Mouse (Mus musculus): ENCODE measurements around the gene Cdk16. TPM values are rescaled to one million over a fixed set of nuclear protein-coding genes. Genes with fewer than 3 reads are reported as not detected.
"Not testable (repeated sequence)": the region's sequence is repeated elsewhere in the genome, so short reads cannot be mapped to it uniquely, and the experiment has no call there.

Gene Cdk16
- polyA plus RNA-seq, 1 experiment: 113 TPM

GRCm38 (mm10) chrX:20703741-20704290 lies 16.1 kb downstream of the Cdk16 start, which contains the start of gene Usp11:
Gene Usp11, plus strand, starts transcription at chrX:20703906.
- no peak for TF ChIP-seq E2F4 (IDR thresholded peaks at IDR 0.05; ENCODE audit: insufficient read depth)
- TF ChIP-seq MAX (IDR thresholded peaks at IDR 0.05; ENCODE audit: low read depth): no peak
- no peak for TF ChIP-seq CEBPB (IDR thresholded peaks at IDR 0.05; ENCODE audit: insufficient read depth, poor library complexity, severe bottlenecking)
- TF ChIP-seq USF1 (IDR thresholded peaks at IDR 0.05; ENCODE audit: low read depth): no peak
- peak; percentile 63 for TF ChIP-seq POLR2A (IDR thresholded peaks at IDR 0.05; ENCODE audit: insufficient read length, low read depth)
- no peak for TF ChIP-seq TCF12 (IDR thresholded peaks at IDR 0.05; ENCODE audit: insufficient read depth, poor library complexity, severe bottlenecking)
- no peak for TF ChIP-seq TCF3 (IDR thresholded peaks at IDR 0.05; ENCODE audit: insufficient read length, low read depth)
- no peak for TF ChIP-seq REST (IDR thresholded peaks at IDR 0.05; ENCODE audit: insufficient read depth, insufficient read length)
- TF ChIP-seq SRF (IDR thresholded peaks at IDR 0.05; ENCODE audit: control insufficient read depth, insufficient read length, low read depth): no peak
- TF ChIP-seq MYOG (IDR thresholded peaks at IDR 0.05; ENCODE audit: control insufficient read depth in 1 of 3, insufficient read depth in 1 of 3, insufficient read length in 2 of 3, low read depth in 2 of 3): peak in 1 of 3 experiments; percentile 2
- peak in 1 of 3 experiments; percentile 23 for TF ChIP-seq MYOD1 (IDR thresholded peaks at IDR 0.05; ENCODE audit: control insufficient read depth in 1 of 3, insufficient read length in 2 of 3, low read depth in 2 of 3)
- TF ChIP-seq POLR2AphosphoS2 (IDR thresholded peaks at IDR 0.05; ENCODE audit: insufficient read length, low read depth): peak; percentile 75
- Histone ChIP-seq H3K36me3 (ENCODE audit: control insufficient read depth, insufficient read depth) (no peaks in the 10 kb centered on the region), H3K27me3 (ENCODE audit: control insufficient read depth, insufficient read depth, insufficient read length) (no peaks in the 10 kb centered on the region)

GRCm38 (mm10) chrX:20704295-20705082 lies 16.7 kb downstream of the Cdk16 start:
- H3K4me2 ChIP-seq (ENCODE audit: low read depth): peak overlapping the region; percentile 68
- peak overlapping the region; percentile 47 for H3K4me3 ChIP-seq
- no peaks in the 10 kb centered on the region for H3K27me3 ChIP-seq (ENCODE audit: control insufficient read depth, insufficient read depth, insufficient read length)
- H3K79me2 ChIP-seq (ENCODE audit: control insufficient read depth, insufficient read depth): peaks cover 16% of the 10 kb centered on the region
- H3ac ChIP-seq (ENCODE audit: control insufficient read depth, insufficient read length): peak overlapping the region; percentile 89
- peak; percentile 98 for TF ChIP-seq POLR2AphosphoS2 (IDR thresholded peaks at IDR 0.05; ENCODE audit: insufficient read length, low read depth)
- 0 out of 2 replicates have a peak, but pooled peaks have one; percentile 57 for TF ChIP-seq CEBPB (IDR thresholded peaks at IDR 0.05; ENCODE audit: insufficient read depth, poor library complexity, severe bottlenecking)
- TF ChIP-seq TCF3 (IDR thresholded peaks at IDR 0.05; ENCODE audit: insufficient read length, low read depth): no peak
- peak; percentile 71 for TF ChIP-seq POLR2A (IDR thresholded peaks at IDR 0.05; ENCODE audit: insufficient read length, low read depth)
- no peaks in the 10 kb centered on the region for H3K36me3 ChIP-seq (ENCODE audit: control insufficient read depth, insufficient read depth)

More at GRCm38 (mm10) chrX:20703741-20704290, 16.1 kb downstream of the Cdk16 start, which contains the start of gene Usp11:
- H3K4me3 ChIP-seq: peak within 1 kb of the TSS; percentile 47
- H3K4me2 ChIP-seq (ENCODE audit: low read depth): peak within 1 kb of the TSS; percentile 68
- H3K79me2 ChIP-seq (ENCODE audit: control insufficient read depth, insufficient read depth): peaks cover 16% of the 10 kb centered on the region
- peak within 1 kb of the TSS; percentile 89 for H3ac ChIP-seq (ENCODE audit: control insufficient read depth, insufficient read length)

DNA sequence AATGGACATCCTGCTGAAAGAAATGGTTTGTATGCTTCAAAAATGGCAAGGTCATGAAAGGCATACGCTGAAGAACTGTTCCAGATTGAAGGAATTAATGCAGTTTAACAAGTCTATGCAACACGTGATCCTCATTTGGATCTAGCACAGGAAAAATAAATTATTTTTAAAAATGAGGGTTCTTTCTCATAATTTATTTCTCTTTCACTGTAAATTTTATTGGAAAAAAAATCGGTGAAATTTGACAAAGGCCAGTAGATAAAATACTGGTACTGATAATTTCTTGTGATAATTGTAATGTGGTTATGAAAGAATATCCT lies 17.3 kb downstream of the Cdk16 start:
- TF ChIP-seq USF1 (IDR thresholded peaks at IDR 0.05; ENCODE audit: low read depth) (peak; percentile 43), TCF3 (IDR thresholded peaks at IDR 0.05; ENCODE audit: insufficient read length, low read depth) (no peak)
- peak overlapping the region; percentile 62 for H3K4me2 ChIP-seq (ENCODE audit: low read depth)
- peaks cover 16% of the 10 kb centered on the region for H3K79me2 ChIP-seq (ENCODE audit: control insufficient read depth, insufficient read depth)
- H3ac ChIP-seq (ENCODE audit: control insufficient read depth, insufficient read length): no peak overlapping the region
- no peaks in the 10 kb centered on the region for H3K27me3 ChIP-seq (ENCODE audit: control insufficient read depth, insufficient read depth, insufficient read length)
- peak overlapping the region; percentile 47 for H3K4me3 ChIP-seq
- H3K36me3 ChIP-seq (ENCODE audit: control insufficient read depth, insufficient read depth): no peaks in the 10 kb centered on the region

- H3ac ChIP-seq (ENCODE audit: control insufficient read depth, insufficient read length): no peak overlapping the region
- H3K79me2 ChIP-seq (ENCODE audit: control insufficient read depth, insufficient read depth): no peaks in the 10 kb centered on the region
- no peaks in the 10 kb centered on the region for H3K27me3 ChIP-seq (ENCODE audit: control insufficient read depth, insufficient read depth, insufficient read length)
- no peaks in the 10 kb centered on the region for H3K36me3 ChIP-seq (ENCODE audit: control insufficient read depth, insufficient read depth)
- no peak overlapping the region for H3K4me3 ChIP-seq
- H3K4me2 ChIP-seq (ENCODE audit: low read depth): no peak overlapping the region
- no peak for TF ChIP-seq MAX (IDR thresholded peaks at IDR 0.05; ENCODE audit: low read depth)
- no peak for TF ChIP-seq POLR2AphosphoS2 (IDR thresholded peaks at IDR 0.05; ENCODE audit: insufficient read length, low read depth)
- TF ChIP-seq MYOG (IDR thresholded peaks at IDR 0.05; ENCODE audit: control insufficient read depth in 1 of 3, insufficient read depth in 1 of 3, insufficient read length in 2 of 3, low read depth in 2 of 3): no peak
- TF ChIP-seq MYOD1 (IDR thresholded peaks at IDR 0.05; ENCODE audit: control insufficient read depth in 1 of 3, insufficient read length in 2 of 3, low read depth in 2 of 3): no peak
- TF ChIP-seq E2F4 (IDR thresholded peaks at IDR 0.05; ENCODE audit: insufficient read depth): no peak
- TF ChIP-seq SRF (IDR thresholded peaks at IDR 0.05; ENCODE audit: control insufficient read depth, insufficient read length, low read depth): no peak
- no peak for TF ChIP-seq CEBPB (IDR thresholded peaks at IDR 0.05; ENCODE audit: insufficient read depth, poor library complexity, severe bottlenecking)
- TF ChIP-seq REST (IDR thresholded peaks at IDR 0.05; ENCODE audit: insufficient read depth, insufficient read length): no peak
- no peak for TF ChIP-seq USF1 (IDR thresholded peaks at IDR 0.05; ENCODE audit: low read depth)
- no peak for TF ChIP-seq POLR2A (IDR thresholded peaks at IDR 0.05; ENCODE audit: insufficient read length, low read depth)
- no peak for TF ChIP-seq TCF3 (IDR thresholded peaks at IDR 0.05; ENCODE audit: insufficient read length, low read depth)
- no peak for TF ChIP-seq TCF12 (IDR thresholded peaks at IDR 0.05; ENCODE audit: insufficient read depth, poor library complexity, severe bottlenecking)
Observed at GRCm38 (mm10) chrX:20728681-20729080, 40.9 kb downstream of the Cdk16 start.

DNA sequence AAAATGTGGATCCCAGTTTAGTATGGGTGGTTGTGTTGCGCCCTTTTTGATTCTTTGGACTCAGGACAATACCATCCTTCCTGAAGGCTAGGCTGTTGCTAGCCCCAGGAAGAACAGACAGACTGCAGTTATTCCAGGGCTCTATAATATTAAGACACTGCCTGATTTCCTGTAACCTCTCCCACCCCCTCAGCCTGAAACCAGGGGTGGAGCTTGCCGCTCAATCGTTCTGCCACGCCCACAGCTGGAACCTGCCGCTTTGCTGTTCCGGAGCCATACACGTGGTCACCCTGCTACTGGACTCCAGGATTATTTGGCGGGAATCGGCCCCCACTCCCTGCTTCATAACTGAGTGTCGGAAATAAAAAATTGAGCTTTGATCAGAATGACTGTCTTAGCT lies 42.3 kb downstream of the Cdk16 start:
- not testable (repeated sequence) for H3ac ChIP-seq (ENCODE audit: control insufficient read depth, insufficient read length); H3K36me3 ChIP-seq (ENCODE audit: control insufficient read depth, insufficient read depth); H3K4me3 ChIP-seq; H3K79me2 ChIP-seq (ENCODE audit: control insufficient read depth, insufficient read depth); H3K4me2 ChIP-seq (ENCODE audit: low read depth); H3K27me3 ChIP-seq (ENCODE audit: control insufficient read depth, insufficient read depth, insufficient read length)
